Mouse (Mus musculus) sigmoid colon, adult 10 weeks (tissue): ENCODE results near the gene Gm867. TPM values are rescaled to one million over a fixed set of nuclear protein-coding genes. Genes with fewer than 3 reads are reported as not detected.

ENCODE experiments used
- polyA plus RNA-seq: library from polyadenylated mRNA; stranded (reverse); fragments of 350-450 nt; fragmentation: Illumina TruSeq; extraction: RNeasy Lipid Tissue Mini Kit (QIAGEN cat#74804); gene quantifications from one replicate; pipeline ENCODE4 v1.2.3, GENCODE M21; 2014; ENCODE audit warnings: low read depth, low replicate concordance

Gene Gm867
- polyA plus RNA-seq = not detected

GRCm38 (mm10) chr10:75940520-75940919 is at the start of gene Gm867:
Gene Gm867 (minus strand): TSS chr10:75940672.

GRCm38 (mm10) chr10:75954381-75954811 is 13.9 kb upstream of the Gm867 start, which contains the start of gene Gm5134:
Gene Gm5134 (plus strand): TSS chr10:75954514.

GRCm38 (mm10) chr10:75942736-75943477 is 2.4 kb upstream of the Gm867 start, which contains the start of gene Vpreb3:
Gene Vpreb3 (plus strand): TSS chr10:75943057.

GRCm38 (mm10) chr10:75935680-75936541 is 4.6 kb downstream of the Gm867 start, which contains the start of gene Mmp11:
Gene Mmp11 (minus strand): TSS chr10:75936496.

GRCm38 (mm10) chr10:75932891-75933290 is 7.6 kb downstream of the Gm867 start, which contains the start of gene Chchd10:
Gene Chchd10 (plus strand): TSS chr10:75933130.

GRCm38 (mm10) chr10:75921026-75921725 is 19.3 kb downstream of the Gm867 start, which contains the start of gene Smarcb1:
Gene Smarcb1 (minus strand): TSS chr10:75921617.

GRCm38 (mm10) chr10:75893089-75893750 is 47.3 kb downstream of the Gm867 start, which contains the start of gene Derl3:
Gene Derl3 (plus strand): TSS chr10:75893413.

Other genes starting within 250 kb of the Gm867 start
- gene Cabin1, start 176.3 kb downstream of the Gm867 start, polyA plus RNA-seq = 4.6 TPM
- 1.3 TPM for gene Ddt, start 167.3 kb downstream of the Gm867 start, polyA plus RNA-seq
- gene Gm20441, start 159.7 kb downstream of the Gm867 start, polyA plus RNA-seq = not detected
- 56.7 TPM for gene Gstt3, start 159.3 kb downstream of the Gm867 start, polyA plus RNA-seq
- 4.0 TPM for gene Gstt1, start 142.1 kb downstream of the Gm867 start, polyA plus RNA-seq
- gene Gstt4, start 118.1 kb downstream of the Gm867 start, polyA plus RNA-seq = not detected
- 13.0 TPM for gene Gstt2, start 103.2 kb downstream of the Gm867 start, polyA plus RNA-seq
- not detected for gene Mif, start 80.4 kb downstream of the Gm867 start, polyA plus RNA-seq
- not detected for gene Derl3, start 47.3 kb downstream of the Gm867 start, polyA plus RNA-seq
- 10.9 TPM for gene Smarcb1, start 19.1 kb downstream of the Gm867 start, polyA plus RNA-seq
- 21.3 TPM for gene Chchd10, start 7.5 kb downstream of the Gm867 start, polyA plus RNA-seq
- 1.0 TPM for gene Mmp11, start 4.2 kb downstream of the Gm867 start, polyA plus RNA-seq
- not detected for gene Vpreb3, start 2.4 kb upstream of the Gm867 start, polyA plus RNA-seq
- not detected for gene Gm5134, start 13.8 kb upstream of the Gm867 start, polyA plus RNA-seq
- 12.6 TPM for gene Zfp280b, start 92.0 kb upstream of the Gm867 start, polyA plus RNA-seq
- 0.22 TPM for gene Slc5a4b, start 170.3 kb upstream of the Gm867 start, polyA plus RNA-seq
- not detected for gene Slc5a4a, start 206.8 kb upstream of the Gm867 start, polyA plus RNA-seq